Mouse (Mus musculus) ES-E14 (cell line): ENCODE results near the gene Abcf3.

Experiments
- HCFC1 ChIP-seq: IDR thresholded peaks from 2 replicates; pipeline ENCODE4 v1.6.1; 2012; ENCODE audit warnings: low read length, inconsistent platforms, borderline replicate concordance; ENCODE audit not compliant: insufficient read depth
- MAFK ChIP-seq: IDR thresholded peaks from 2 replicates; pipeline ENCODE4 v1.6.1; 2014; ENCODE audit warnings: mild to moderate bottlenecking, low read depth, low read length, inconsistent platforms; ENCODE audit not compliant: insufficient read depth
- ZC3H11A ChIP-seq: IDR thresholded peaks from 2 replicates; pipeline ENCODE4 v1.6.1; 2012; ENCODE audit warnings: low read depth, mild to moderate bottlenecking, inconsistent platforms, low read length, borderline replicate concordance
- ZNF384 ChIP-seq: IDR thresholded peaks from 2 replicates; pipeline ENCODE4 v1.6.1; 2012; ENCODE audit warnings: low read depth, low read length, inconsistent platforms

GRCm38 (mm10) chr16:20557381-20557780, 9.0 kb downstream of the Abcf3 start:
- TF ChIP-seq MAFK (no peak), ZNF384 (no peak), HCFC1 (no peak), ZC3H11A (no peak)
